Mouse (Mus musculus): ENCODE data around the gene Atl1.

DNA sequence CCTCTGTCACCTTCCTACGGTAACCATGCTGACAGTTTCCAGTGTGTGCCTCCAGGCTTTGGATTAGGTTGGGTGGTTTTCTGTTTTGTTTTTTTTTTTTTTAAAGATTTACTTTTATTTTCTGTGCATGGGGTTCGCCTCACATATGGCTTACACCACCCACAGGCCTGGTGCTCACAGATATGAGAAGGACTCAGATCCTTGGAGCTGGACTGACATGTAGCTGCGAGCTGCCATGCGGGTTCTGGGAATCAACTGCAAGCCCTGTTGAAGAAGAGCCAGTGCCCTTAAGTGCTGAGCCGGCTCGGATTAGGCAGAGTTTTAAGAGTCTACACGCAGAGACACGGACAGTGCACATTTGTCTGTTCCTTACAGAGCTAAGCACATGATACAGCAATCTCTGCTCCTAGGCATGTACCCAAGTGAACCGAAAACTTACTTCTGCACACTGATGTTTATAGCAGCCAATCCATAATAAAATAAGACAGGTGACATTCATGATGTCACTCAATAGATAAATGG lies 14.5 kb upstream of the Atl1 start:
- TF ChIP-seq CTCF (IDR thresholded peaks at IDR 0.05; ENCODE audit: low read depth, low read length) (no peak), POLR2A (IDR thresholded peaks at IDR 0.05; ENCODE audit: extremely low read depth, insufficient read depth, low read length) (no peak)

All from liver, adult 2 months (tissue).